Mouse (Mus musculus): ENCODE data around the gene Lrmda.

DNA sequence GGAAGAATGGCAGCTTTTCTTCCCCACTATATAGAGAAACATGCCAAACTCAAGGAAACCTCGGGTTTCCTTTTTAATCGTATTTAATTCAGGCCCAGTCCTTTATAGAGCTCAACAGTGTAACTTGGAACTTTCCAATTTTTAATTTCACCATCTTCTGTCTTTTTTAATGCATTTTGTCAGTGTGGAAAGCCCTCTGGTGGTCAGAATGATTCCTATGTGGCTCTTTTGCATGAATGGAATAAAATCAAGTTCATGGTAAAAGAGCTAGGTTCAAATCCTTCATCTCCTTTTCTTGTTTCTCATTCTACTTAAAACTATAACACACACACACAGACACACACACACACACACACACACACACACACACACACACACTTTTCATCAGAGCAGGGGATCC is 425.0 kb downstream of the Lrmda start:
- no peak for TF ChIP-seq POLR2A (IDR thresholded peaks at IDR 0.05; ENCODE audit: borderline replicate concordance, low read depth, low read length)
- TF ChIP-seq CTCF (IDR thresholded peaks at IDR 0.05; ENCODE audit: low read depth, low read length), result no peak
